Mouse (Mus musculus): ENCODE results near the gene Mif.

Gene Mif

GRCm38 (mm10) chr10:75835761-75836531, 24.1 kb downstream of the Mif start:
- DNase-seq (ENCODE audit: low read depth), result peak; percentile 89

- DNase-seq (ENCODE audit: low read depth), result peak; percentile 92
These were observed 24.7 kb downstream of the Mif start for GRCm38 (mm10) chr10:75835307-75835706.

- no peak for DNase-seq (ENCODE audit: low read depth)
These were observed 25.3 kb downstream of the Mif start for GRCm38 (mm10) chr10:75834721-75835120.

- DNase-seq (ENCODE audit: low read depth), result peak; percentile 88
These were observed 25.8 kb downstream of the Mif start for GRCm38 (mm10) chr10:75834250-75834649.

GRCm38 (mm10) chr10:75833456-75834080, 26.5 kb downstream of the Mif start:
- DNase-seq (ENCODE audit: low read depth), result peak; percentile 59

- peak; percentile 88 for DNase-seq (ENCODE audit: low read depth)
These were observed 27.7 kb downstream of the Mif start for GRCm38 (mm10) chr10:75832272-75832895.

- no peak for DNase-seq (ENCODE audit: low read depth)
These were observed 29.8 kb downstream of the Mif start for GRCm38 (mm10) chr10:75830275-75830670.

GRCm38 (mm10) chr10:75829529-75830274, 30.3 kb downstream of the Mif start:
- DNase-seq (ENCODE audit: low read depth), result no peak

GRCm38 (mm10) chr10:75828500-75828931, 31.5 kb downstream of the Mif start:
- DNase-seq (ENCODE audit: low read depth), result no peak

GRCm38 (mm10) chr10:75827668-75828360, 32.2 kb downstream of the Mif start:
- no peak for DNase-seq (ENCODE audit: low read depth)

GRCm38 (mm10) chr10:75824530-75824929, 35.5 kb downstream of the Mif start:
- peak; percentile 58 for DNase-seq (ENCODE audit: low read depth)

- DNase-seq (ENCODE audit: low read depth), result no peak
These were observed 36.3 kb downstream of the Mif start for GRCm38 (mm10) chr10:75823782-75824181.

- DNase-seq (ENCODE audit: low read depth), result no peak
These were observed 37.6 kb downstream of the Mif start, which contains the start of gene Gstt4 for GRCm38 (mm10) chr10:75822443-75822842. Gstt4 (minus strand) TSS chr10:75822543.

- DNase-seq (ENCODE audit: low read depth), result no peak
These were observed 40.2 kb downstream of the Mif start for GRCm38 (mm10) chr10:75819882-75820281.

GRCm38 (mm10) chr10:75818641-75819040, 41.4 kb downstream of the Mif start:
- DNase-seq (ENCODE audit: low read depth), result no peak
